Mouse (Mus musculus) gastrocnemius, postnatal 14 days (tissue): Measurements from ENCODE around the gene Ccng2. TPM values are rescaled to one million over a fixed set of nuclear protein-coding genes. Genes with fewer than 3 reads are reported as not detected.
A peak's percentile ranks its signal among the peaks of the same experiment; 100 is the strongest.

Experiments
- DNase-seq: peaks from one replicate; pipeline ENCODE4 v3.0.0; 2021; ENCODE audit warnings: mixed read lengths
- intact Hi-C: fragments of 180-260 bp; cut with DNase I; formaldehyde crosslinking; loops from one replicate; pipeline ENCODE4 v1.15.1; 2025; ENCODE audit warnings: low total_unique reads
- total RNA-seq, 2 experiments: library from RNA; stranded (reverse); gene quantifications; 2 replicates each; pipeline ENCODE4 v1.2.3; 2021

Ccng2 gene
- total RNA-seq, 2 experiments from 2014 or later, result 9.6 to 16.6 TPM

- DNase-seq, result no peak
- intact Hi-C loops, result no loop called here
Observed at GRCm38 (mm10) chr5:93259349-93259748, 7.7 kb upstream of the Ccng2 start.

- DNase-seq, result no peak
- intact Hi-C loops, result loop anchor here (5.0 kb wide), 1 partner anchor 49 kb away; no protein-coding TSS in a partner anchor
Observed at GRCm38 (mm10) chr5:93260983-93261382, 6.1 kb upstream of the Ccng2 start.

GRCm38 (mm10) chr5:93262751-93263150 is 4.3 kb upstream of the Ccng2 start:
- DNase-seq, result no peak

GRCm38 (mm10) chr5:93263396-93264075 is 3.5 kb upstream of the Ccng2 start:
- DNase-seq, result no peak
- intact Hi-C loops, result loop anchor here (5.0 kb wide), 1 partner anchor 51 kb away; no protein-coding TSS in a partner anchor

More at GRCm38 (mm10) chr5:93262751-93263150, 4.3 kb upstream of the Ccng2 start:
- intact Hi-C loops, result loop anchor here (5.0 kb wide), 1 partner anchor 50 kb away; no protein-coding TSS in a partner anchor

- no peak for DNase-seq
- intact Hi-C loops, result loop anchor here (5.0 kb wide), 1 partner anchor 52 kb away; no protein-coding TSS in a partner anchor
Observed at GRCm38 (mm10) chr5:93264136-93264700, 2.8 kb upstream of the Ccng2 start.

- DNase-seq, result no peak
- intact Hi-C loops, result no loop called here
Observed at GRCm38 (mm10) chr5:93265164-93265800, 1.8 kb upstream of the Ccng2 start.

GRCm38 (mm10) chr5:93265801-93266580 is 1.1 kb upstream of the Ccng2 start:
- intact Hi-C loops, result no loop called here
- no peak for DNase-seq

- peak; percentile 81 for DNase-seq
- intact Hi-C loops, result no loop called here
Observed at GRCm38 (mm10) chr5:93267851-93268606, 972 bp downstream of the Ccng2 start.

GRCm38 (mm10) chr5:93270095-93270494 is 3.0 kb downstream of the Ccng2 start:
- intact Hi-C loops, result loop anchor here (10.0 kb wide), 1 partner anchor 85 kb away; no protein-coding TSS in a partner anchor
- no peak for DNase-seq

- DNase-seq, result no peak
- intact Hi-C loops, result loop anchor here (10.0 kb wide), 1 partner anchor 86 kb away; no protein-coding TSS in a partner anchor
Observed at GRCm38 (mm10) chr5:93270721-93271120, 3.7 kb downstream of the Ccng2 start.

- intact Hi-C loops, result no loop called here
Observed at GRCm38 (mm10) chr5:93282446-93283107, 15.5 kb downstream of the Ccng2 start.

GRCm38 (mm10) chr5:93283109-93283508 is 16.1 kb downstream of the Ccng2 start:
- intact Hi-C loops, result no loop called here
- DNase-seq, result peak; percentile 24

More at GRCm38 (mm10) chr5:93282446-93283107, 15.5 kb downstream of the Ccng2 start:
- DNase-seq, result peak; percentile 57

- intact Hi-C loops, result no loop called here
- no peak for DNase-seq
Observed at GRCm38 (mm10) chr5:93288553-93288952, 21.5 kb downstream of the Ccng2 start.

GRCm38 (mm10) chr5:93290282-93290681 is 23.2 kb downstream of the Ccng2 start:
- intact Hi-C loops, result no loop called here

GRCm38 (mm10) chr5:93296341-93296746 is 29.3 kb downstream of the Ccng2 start:
- intact Hi-C loops, result no loop called here
- DNase-seq, result no peak

More at GRCm38 (mm10) chr5:93290282-93290681, 23.2 kb downstream of the Ccng2 start:
- no peak for DNase-seq

- intact Hi-C loops, result no loop called here
- DNase-seq, result no peak
Observed at GRCm38 (mm10) chr5:93296754-93297153, 29.7 kb downstream of the Ccng2 start.

GRCm38 (mm10) chr5:93297311-93297710 is 30.3 kb downstream of the Ccng2 start:
- no peak for DNase-seq
- intact Hi-C loops, result no loop called here

GRCm38 (mm10) chr5:93305126-93305830 is 38.2 kb downstream of the Ccng2 start:
- DNase-seq, result no peak
- intact Hi-C loops, result no loop called here
